Mouse (Mus musculus): ENCODE data around the gene Gli1.
A peak's percentile ranks its signal among the peaks of the same experiment; 100 is the strongest.

Gene Gli1

DNA sequence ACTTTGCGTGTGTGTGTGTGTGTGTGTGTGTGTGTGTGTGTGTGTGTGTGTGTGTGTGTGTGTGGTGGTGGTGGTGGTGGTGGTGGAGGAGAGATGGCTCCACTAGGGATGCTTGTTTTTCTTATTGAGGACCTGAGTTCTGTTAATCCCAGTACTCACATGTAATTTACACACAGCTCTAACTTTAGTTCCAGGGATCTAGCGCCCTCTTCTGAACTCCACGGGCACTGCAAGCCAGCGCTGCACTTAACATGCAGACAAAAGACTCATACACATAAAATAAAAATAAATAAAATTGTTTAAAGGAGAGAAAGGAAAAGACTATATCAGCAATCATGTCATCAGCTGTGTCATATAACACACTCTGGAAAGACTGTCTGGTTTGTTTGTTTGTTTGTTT is 7.2 kb upstream of the Gli1 start:
- DNase-seq (ENCODE audit: low spot score in 2 of 2) = no peak

DNA sequence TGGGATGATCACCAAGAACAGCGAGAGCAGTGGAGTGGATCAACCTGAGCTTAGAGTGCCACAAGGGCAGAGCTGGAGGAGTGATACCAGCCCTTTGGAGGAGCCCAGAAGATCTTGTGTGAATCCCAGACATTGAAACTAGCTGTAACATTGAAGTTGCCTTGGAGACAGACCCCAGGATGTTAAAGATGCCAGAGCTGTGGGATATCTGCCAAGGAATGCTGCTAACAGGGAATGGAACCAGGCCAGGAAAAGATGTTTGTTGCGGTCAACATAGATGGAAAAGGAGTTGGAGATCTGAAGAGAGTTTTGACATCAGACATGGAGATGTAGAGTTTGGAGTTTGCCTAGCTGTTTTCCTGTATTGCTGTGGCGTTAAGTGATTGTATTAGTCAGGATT is 4.4 kb upstream of the Gli1 start:
- no peak for DNase-seq (ENCODE audit: low spot score in 2 of 2)

DNA sequence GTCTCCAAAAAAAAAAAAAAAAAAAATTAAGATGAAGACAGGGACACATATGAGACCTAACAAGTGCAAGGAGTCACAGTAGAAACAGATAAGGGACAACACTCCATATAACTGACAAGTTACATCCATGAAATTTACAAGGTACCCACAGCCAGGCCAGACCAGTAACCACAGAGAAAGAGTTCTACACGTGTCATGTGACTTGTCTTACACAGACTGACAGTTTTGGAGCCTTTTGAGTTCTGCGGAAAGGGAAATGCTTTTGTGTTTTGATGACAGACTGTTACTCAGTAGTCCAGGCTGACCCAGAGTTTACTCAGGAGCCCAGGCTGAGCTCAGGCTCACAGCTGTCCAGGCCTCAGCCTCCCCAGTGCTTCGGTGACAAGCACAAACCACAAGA is 1.3 kb upstream of the Gli1 start:
- no peak for DNase-seq (ENCODE audit: low spot score in 2 of 2)

DNA sequence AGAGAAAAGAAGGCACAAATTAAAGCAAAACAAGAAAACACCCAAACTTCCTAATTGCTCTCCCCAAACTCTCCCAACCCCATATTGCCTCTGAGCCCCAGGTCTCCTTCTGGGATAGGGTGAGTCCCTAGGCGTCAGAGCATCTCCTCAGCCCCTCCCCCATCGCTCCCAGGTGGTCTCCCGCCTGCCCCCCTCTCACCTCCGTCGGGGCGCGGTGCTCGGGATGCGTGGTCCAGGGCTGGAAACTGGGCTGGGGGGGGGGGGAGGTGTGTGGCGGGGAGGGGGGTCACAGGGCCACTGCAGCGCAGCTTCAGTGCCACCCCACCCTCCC is 449 bp downstream of the Gli1 start:
- no peak for DNase-seq (ENCODE audit: low spot score in 2 of 2)

DNA sequence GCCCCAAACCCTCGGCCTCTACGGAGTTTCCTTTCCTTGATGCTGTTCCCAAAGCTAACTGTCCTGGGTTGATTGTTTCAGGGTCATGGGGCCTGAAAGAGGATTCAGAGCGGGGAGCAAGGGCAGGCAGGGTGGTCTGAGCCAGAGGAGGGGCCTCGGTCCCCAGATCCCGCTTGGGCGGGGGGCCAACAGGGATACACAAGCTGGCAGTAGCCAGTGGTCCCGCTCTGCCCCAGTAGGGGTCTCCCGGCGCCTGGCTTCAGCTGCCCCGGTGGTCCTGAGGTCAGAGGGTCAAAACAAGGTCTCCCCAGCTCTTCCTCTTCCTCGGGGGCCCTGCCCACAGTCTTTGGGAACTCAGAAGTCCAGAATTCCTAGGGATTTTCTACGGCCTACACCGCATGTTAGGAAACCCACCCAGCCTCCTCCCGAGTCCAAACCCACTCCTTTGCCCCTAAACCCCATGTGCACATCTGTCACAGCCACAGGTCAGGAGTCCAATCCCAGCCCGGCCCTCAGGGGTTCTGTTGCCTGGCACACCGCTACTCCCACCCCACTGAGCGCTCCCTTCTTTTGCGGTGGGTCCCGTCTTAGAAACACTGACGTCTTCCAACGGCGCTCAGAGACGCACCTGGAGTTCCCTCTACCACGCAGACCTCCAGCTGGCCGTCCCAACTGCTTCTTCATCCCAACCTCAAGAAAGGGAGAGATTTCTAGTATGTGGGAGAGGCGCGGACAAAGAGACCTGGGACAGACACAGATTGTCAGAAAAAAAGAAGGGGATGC is 1.0 kb downstream of the Gli1 start:
- DNase-seq (ENCODE audit: low spot score in 2 of 2) = no peak

DNA sequence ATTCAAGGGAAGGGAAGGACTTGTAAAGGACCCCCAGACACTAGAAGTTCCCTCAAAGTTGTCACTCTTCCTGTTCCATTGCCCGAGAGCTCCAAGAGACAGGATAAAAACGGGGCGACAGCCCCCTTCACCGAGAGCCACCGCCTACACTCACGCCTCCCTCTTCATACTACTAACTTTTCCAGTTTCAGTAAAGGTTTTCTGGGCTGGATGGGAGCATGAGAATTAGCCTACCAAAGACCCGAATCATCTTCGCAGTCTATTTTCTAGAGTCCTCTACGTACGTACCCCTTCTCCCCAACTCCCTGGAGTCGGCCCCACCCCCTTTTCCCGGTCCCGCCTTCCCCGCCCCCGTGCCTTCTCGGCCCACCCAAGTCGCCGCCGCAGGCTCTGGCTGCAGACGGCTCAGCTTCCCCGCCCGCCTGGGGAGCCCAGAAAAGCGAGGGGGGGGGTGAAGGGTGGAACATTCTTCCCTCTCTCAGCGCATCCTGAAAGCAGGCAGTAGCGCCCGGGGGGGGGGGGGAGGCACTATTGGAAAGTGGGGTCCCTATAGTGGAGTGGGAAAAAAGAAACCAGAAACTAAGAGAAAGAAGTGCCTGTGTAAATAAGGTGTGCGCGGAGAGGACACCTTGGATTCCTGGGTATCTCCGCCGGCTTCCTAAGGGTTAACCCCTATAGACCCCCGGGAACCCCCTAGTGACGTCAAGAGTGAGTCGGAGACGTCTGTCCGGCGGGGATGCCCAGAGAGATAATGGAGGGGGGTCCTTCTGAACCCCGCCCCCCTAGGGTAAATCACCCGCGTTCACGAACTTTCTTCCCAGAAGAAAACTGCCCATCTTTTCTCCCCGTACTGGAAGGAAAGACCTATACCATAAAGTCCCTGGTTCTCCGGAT is 1.8 kb downstream of the Gli1 start:
- no peak for DNase-seq (ENCODE audit: low spot score in 2 of 2)

DNA sequence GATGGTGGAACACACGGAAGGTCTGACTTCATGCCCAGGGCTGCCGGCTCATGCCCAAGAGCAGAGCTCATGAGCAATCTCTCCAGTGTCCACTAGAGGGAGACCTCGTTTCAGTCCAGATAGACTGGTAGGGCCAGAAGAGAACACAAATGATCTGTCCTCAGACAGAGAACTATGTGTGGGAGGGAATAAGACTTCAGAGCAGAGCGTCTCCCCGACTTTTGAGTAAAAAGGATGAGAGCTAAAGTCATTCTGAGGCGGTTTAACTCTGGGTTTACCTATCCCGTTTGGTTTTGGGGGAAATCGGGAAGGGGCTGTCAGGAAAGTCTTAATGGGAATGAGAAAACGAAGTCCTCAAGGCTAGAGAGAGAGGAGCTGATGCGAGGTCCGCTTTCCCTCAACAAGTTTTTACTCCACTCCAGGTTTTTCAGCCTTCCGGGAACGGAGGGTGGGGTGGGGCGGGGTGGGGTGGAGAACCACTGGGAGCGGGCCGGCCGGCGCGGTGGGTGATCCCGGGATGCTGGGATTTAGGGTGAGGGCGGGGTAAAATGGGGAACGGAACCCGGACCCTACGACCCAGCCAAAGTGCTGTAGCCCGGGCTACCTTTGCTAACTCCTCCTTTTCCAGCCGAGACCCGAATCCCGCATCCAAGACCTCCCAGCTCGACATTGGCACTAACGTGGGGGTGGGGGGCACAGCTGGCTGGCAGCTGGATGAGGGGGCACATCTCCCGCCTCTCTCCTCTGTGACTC is 2.7 kb downstream of the Gli1 start:
- peak; percentile 73 to 95 for DNase-seq (ENCODE audit: low spot score in 2 of 2)

DNA sequence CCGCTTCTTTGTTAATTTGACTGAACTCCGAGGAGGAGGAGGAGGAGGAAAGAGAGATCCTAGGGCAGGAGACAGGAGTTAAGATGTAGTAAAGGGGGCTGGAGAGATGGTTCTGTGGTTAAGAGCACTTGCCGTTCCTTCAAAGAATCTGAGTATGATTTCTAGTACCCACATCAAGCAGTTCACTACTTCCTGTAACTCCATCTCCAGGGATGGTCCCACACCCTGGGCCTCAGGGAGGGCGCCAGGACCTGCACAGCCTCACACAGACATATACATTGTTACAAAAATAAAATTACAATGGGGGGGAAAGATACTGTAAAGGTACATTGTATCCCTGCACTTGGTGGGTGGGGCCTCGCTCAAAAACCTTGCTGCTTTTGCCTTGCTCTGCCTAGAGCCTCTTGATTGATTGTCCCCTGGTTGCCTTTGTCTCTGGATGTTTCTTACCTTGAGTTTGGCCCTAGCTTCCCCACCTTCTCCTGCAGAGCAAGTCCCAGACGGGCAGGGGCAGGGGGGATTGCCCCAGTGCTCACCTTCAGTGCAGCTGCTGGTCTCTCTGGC is 4.2 kb downstream of the Gli1 start:
- no peak for DNase-seq (ENCODE audit: low spot score in 2 of 2)

DNA sequence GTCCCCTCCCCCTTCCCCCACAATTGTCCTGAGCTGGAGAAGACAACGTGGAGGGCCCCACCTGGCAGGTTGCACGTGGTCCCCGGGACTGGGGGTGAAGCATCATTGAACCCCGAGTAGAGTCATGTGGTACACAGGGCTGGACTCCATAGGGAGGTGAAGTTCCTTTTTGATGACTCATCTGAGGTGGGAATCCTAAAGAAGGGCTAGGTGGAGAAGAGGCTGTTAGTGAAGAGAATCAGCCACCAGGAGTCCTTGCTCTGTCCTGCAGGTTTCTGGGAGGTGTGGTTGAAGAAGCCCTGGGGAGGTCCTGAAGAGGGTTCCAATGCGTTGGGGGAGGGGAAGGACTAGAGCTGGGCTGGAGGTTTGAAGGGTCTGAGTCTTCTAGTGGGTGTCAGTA is 4.8 kb downstream of the Gli1 start:
- DNase-seq (ENCODE audit: low spot score in 2 of 2) = no peak

DNA sequence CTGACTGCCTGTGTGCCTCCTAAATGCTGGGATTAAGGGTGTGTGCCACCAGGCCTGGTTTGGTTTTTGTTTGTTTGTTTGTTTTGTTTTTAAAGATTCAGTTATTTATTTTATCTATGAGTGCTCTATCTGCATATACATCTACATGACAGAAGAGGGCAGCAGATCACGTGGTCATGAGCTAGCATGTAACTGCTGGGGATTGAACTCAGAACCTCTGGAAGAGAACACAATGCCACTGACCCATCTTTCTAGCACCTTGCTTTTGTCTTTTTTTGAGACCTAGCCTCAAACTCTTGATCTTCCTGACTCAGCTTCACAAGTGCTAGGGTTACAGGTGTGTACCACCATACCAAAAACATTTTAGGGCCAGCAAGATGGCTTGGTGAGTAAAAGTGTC is 6.5 kb downstream of the Gli1 start:
- no peak for DNase-seq (ENCODE audit: low spot score in 2 of 2)

DNA sequence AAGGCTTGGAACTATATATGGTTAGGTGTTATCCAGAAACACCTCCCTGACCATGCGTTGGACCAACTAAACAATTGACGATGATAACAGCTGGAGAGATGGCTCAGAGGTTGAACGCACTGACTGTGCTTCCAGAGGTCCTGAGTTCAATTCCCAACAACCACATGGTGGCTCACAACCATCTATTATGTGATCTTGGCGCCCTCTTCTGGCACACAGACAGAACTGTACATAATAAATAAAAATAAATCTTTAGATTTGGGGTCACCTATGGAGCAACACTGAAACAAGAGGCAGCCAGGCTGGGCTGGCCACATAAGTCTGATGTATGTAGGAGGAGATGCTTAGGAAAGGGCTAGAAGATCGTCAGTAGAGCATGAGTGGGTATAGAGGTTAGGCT is 8.6 kb downstream of the Gli1 start:
- DNase-seq (ENCODE audit: low spot score in 2 of 2) = no peak

DNA sequence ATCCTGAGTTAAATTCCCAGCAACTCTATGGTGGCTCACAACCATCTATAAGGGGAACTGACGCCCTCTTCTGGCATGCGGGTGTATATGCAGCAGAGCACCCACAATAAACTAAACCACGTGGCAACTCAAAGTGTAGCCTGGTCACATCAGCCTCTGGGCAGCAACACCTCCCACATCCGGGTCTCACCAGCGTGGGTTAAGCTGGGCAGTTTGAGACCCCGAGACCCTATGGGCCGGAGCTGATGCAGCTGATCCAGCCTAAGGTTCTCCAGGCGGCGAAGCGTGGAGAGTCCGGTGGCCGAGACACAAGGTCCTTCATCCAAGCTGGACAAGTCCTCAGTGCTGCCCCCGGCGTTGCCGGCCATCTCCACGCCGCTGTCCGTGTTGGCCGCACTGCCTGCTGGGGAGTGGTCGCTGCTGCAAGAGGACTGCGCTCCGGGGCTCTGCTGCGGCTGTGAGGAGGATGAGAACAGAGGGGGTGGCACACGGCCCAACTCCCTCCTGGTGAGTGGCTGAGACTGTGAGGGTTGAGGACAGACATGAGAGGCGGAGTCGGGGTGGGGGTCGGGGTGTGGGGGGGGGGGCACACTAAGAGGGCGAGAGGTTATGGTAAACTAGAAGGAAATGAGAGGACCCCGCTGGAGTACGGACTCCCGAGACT is 9.4 kb downstream of the Gli1 start:
- DNase-seq (ENCODE audit: low spot score in 2 of 2) = no peak

DNA sequence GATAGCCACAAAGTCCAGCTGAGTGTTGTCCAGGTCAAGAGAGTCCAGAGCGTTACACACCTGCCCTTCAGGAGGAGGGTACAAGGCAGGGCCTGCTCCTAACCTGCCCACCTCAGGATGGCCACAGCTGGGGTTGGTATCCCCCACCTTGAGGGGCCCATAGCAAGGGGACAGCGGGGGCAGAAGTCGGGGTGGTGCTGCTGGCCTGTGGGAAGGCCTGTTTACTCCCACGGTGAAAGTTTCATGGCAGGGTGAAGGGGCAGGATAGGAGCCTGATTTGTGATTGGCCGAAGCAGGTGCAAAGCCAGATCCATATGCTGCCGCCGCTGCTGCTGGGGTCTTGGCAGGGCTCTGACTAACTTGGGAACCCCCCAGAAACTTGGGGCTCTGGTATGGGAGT is 11.6 kb downstream of the Gli1 start:
- DNase-seq (ENCODE audit: low spot score in 2 of 2) = no peak

DNA sequence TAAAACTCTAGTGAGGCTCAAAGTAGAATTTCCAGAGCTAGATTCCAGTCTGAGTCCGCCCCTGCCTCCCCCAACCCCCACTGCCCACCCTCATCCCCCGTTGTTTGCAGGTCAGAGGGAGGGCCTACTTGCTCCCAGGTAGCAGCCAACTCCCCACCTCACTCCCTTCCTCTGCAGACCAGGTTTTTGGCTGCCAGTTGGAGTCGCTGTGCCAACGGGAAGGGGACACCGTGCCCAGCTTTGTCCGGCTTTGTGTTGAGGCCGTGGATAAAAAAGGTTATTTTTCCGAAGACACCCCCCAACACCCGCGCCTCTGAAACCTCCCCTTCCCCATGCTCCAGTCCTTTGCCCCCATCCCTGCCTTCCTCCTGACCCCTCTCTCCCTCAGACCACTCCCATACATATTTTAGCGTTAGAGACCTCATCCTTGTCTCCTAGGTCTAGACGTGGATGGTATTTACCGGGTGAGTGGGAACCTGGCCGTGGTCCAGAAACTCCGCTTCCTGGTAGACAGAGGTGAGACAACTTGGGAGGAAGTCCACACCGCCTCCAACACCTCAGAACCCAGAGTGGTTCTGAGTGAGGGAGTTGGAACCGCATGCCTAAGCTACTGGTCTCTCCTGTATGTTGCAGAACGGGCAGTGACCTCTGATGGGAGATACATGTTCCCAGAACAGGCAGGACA is 14.2 kb downstream of the Gli1 start:
- no peak for DNase-seq (ENCODE audit: low spot score in 2 of 2)

DNA sequence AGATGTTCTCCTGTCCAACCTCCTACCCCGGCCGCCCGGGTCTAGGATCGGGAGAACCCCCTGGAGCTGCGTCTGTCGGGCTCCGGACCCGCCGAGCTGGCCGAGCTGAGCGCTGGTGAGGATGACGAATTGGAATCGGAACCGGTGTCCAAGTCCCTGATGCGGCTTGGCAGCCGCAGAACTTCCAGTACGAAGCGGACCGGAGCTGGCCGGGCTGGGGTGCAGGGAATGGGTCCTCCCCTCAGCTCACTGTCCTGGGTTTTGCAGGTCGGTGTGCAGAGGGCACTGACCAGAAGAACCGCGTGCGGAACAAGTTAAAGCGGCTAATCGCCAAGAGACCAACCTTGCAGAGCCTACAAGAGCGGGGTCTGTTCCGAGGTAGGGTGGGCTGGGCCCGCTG is 14.9 kb downstream of the Gli1 start:
- DNase-seq (ENCODE audit: low spot score in 2 of 2) = no peak

DNA sequence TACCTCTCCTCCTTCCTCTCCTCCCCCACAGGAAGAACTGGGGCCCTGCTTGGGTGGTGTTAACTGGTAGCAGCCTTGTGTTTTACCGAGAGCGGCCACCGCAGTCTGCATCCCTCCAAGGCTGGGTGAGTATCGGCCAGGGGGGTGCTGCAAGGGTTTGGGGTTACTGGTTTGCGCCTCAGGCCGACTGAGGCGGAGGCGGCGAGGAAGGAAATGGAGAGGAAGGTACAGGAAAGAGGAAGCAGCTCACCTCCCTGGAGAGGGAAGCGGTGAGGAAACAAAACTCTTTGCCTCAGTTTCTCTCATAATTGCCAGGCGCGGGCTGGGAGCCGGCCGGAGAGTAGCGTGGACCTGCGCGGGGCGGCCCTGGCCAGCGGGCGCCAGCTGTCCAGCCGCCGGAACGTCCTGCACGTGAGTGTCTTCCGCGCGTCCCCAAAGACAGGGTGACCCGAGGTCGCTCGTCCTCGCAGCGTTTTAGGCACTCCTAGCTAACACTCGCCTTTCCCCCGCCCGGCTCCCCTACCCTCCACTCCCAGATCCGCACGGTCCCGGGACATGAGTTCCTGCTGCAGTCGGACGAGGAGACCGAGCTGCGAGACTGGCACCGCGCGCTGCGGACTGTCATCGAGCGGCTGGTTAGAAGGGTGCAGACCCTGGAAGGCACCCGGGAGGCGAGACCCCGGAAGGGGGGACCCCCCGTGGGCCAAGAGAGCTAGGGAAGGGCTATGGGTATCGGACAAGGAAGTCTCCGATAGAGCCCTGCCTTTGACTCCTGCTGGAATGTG is 15.6 kb downstream of the Gli1 start:
- no peak for DNase-seq (ENCODE audit: low spot score in 2 of 2)

DNA sequence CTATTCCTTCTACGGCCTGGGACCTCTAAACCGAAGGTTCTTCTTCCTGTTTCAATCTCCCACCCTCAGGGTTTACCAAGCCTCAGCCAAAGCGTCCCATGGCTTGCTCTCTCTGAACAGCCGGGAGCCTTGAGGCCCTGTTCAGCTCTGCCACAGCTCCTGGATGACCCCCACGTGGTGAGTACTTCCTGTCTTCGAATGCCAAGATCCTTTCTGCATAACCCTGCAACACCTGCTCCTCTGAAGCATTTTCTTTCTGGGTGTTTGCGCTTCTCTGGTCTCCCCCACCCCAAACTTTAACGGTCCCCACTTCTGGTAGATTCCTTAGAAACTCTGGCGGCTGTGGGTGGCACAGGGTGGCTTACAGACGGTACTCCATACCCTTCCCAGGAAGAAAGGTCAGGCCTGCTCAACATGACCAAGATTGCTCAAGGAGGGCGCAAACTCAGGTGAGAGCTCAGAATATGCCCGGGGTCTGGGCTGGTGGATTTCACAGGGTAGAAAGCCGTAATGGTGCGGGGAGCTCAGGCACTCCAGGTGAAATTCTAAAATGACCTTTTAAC is 16.2 kb downstream of the Gli1 start:
- no peak for DNase-seq (ENCODE audit: low spot score in 2 of 2)

DNA sequence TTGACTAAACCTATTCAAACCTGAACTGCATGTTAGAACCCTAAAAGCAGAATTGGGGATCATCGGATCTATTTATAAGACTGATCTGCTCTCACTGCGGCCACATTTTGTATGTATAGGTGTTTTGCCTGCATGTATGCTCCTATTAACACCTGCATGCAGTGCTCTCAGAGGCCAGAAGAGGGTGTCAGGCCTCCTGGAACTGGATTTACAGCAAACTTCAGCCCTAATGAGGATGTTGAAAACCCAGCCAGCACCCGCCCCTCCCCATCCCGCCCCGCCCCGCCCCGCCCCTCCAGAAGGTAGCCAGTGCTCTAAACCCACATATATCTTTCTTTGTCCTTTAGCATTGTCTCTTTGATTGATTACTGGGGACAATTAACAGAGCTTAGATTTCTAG is 17.3 kb downstream of the Gli1 start:
- DNase-seq (ENCODE audit: low spot score in 2 of 2) = no peak

DNA sequence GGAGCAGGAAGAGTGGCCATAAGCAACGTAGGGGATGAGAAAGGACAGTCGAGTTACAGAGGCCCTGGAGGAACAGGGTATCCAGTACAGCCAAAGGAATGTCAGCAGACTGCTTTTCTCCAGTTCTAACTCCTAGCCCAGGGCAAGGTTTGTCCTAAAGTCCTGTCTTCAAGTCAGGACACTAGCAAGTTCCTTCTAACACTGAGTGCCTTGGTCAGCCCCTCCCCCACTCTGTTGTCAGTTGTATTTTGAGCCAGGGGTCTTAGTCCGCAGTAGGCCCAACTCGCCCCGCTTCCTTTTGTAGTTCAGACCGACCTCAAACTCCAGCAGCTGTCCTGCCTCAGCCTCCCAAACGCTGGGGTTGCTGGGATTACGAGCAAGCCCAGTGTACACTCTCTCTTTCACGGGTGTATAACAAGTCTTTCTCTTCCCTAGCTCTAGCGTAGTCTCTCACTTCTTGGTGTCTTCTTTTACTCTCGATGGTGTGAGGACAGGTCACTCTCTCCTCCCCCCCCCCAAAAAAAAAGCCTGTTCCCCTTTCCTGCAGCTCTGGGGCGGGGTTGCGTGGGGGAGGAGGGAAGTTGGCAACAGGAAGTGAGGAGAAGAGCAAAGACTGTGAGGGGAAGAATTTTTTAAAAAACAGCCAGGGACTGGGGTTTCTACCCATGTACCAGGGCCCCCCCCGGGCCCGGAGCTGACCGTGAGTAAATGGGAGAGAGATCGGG is 18.5 kb downstream of the Gli1 start:
- DNase-seq (ENCODE audit: low spot score in 2 of 2) = no peak

Data from left cerebral cortex, adult 9 months (tissue).